Mouse (Mus musculus) right cerebral cortex, postnatal 14 days (tissue): Measurements from ENCODE around the gene Tmem254a.
"Not testable (repeated sequence)": the region's sequence is repeated elsewhere in the genome, so short reads cannot be mapped to it uniquely, and the experiment has no call there.

Source experiments
- DNase-seq: peaks from one replicate; pipeline ENCODE4 v3.0.0; 2022

Gene Tmem254a

DNA sequence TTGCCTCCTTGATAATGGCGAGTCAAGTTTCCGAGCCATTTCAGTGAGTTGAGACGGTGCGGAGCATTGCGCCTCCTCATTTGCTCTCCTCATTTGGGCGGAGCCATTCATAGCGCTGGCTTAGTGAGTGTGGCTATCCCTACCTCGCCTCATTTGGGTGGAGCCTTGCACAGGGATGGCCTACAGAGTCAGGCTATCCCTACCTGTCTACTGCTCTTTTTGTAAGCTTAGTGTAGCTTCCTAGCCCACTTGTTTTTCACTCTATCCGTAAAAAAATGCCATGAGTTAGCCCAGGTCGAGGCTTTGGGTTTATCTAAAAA lies at the start of gene Tmem254a:
TSS of gene Tmem254a (minus strand) at position 111 of the 320 bp plus-strand sequence.
- DNase-seq = not testable (repeated sequence)

GRCm38 (mm10) chr14:25957861-25958260 lies 30.4 kb upstream of the Tmem254a start:
- not testable (repeated sequence) for DNase-seq

GRCm38 (mm10) chr14:25938004-25938403 lies 10.5 kb upstream of the Tmem254a start, which contains the start of gene Cphx1:
Gene Cphx1 (plus strand): TSS chr14:25938304.
- DNase-seq = not testable (repeated sequence)

GRCm38 (mm10) chr14:25936867-25937630 lies 9.6 kb upstream of the Tmem254a start:
- DNase-seq = not testable (repeated sequence)

DNA sequence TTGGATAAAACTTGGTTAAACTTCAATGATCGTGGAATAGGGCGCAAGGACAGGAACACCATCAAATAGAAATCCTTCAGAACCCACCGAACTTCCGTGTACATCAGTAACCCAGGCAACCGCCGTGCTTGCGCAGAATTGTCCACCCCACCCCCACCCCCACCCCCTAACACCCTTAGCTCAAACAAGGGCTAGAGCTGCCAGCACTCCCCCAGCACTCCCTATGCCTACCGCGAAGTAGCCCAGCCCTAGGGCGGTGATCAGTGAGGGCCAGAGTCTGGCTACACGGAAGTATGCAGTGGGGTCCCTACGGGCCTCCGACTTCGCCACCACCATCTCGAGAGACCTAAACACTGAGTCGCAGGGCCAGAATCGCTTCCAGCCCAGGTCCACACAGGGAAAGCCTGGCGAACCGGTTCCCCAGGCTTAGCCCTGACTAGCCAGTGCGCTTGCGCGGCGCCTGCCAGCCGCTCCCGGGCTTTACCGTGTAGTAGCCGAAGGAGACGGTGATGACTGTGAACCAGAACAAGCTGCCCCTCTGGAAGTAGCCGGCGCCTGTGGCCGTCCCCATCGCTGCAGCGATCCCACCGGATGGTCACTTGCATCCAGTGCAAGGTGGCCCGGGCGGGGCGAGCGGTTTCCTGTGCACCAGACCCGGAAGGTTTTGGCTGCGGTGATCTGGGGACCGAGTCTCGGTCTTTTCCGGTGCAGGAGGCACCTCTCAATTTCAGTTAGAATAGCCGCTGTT lies 484 bp downstream of the Tmem254a start:
- not testable (repeated sequence) for DNase-seq

GRCm38 (mm10) chr14:25918427-25919170 lies 8.9 kb downstream of the Tmem254a start:
- DNase-seq = not testable (repeated sequence)

DNA sequence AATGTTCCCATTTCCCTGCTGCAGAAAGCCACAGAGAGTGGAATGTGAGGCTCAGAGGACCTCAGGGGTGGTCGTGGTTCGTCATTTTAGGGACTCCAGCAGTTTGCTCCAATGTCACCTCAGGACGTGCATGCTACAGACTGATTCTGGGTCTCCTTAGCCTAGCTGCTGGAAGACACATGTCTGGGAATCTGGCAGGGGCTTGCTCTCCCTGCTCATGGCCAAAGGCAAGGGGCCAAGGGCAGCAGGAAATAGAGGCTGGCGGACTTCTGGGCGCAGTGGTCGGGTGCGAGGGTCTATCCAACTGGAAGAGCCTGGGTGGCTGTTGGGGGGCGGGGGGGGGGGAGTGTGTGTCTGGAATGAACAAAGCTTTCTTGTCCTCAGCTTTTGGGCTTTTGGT lies 18.5 kb downstream of the Tmem254a start:
- not testable (repeated sequence) for DNase-seq

- not testable (repeated sequence) for DNase-seq
Observed at GRCm38 (mm10) chr14:25907272-25907671, 20.2 kb downstream of the Tmem254a start.

DNA sequence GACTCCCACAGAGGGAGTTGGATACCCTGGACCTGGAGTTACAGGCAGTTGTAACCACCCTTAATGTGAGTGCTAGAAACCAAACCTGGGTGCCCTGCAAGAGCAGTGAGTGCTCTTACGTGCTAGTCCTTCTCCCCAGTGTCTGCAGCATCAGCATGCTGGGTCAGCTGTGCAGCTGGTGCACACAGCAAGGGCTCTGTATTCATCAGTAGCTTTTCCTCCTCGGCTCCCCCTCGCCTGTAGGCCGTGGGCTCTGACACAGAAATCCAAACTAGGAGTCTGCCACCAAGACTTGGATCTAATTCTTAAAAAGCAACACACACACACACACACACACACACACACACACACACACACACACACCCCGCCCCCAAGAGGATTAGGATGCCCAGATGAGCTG lies 22.2 kb downstream of the Tmem254a start:
- DNase-seq = peak; percentile 10

DNA sequence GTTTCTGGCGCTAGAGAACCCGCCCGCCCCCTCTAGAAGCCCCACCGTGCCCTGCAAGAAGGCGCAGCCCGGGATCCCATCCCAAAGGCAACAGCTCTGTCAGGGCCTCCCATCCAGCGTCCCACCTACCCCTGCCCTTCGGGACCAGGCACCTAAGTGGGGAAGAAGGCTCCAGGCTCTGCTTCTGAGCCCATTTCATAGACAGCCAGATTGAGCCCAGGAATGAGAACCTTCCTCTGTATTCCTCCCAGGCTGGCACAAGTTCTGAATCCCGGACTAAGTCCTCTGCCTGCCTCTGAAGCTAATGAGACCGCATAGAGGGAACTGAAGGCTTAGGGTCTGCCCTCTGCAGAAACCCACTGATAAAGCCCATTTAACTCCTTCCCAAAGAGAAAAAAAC lies 24.5 kb downstream of the Tmem254a start, which contains the start of gene Plac9a:
TSS of gene Plac9a (minus strand) at position 101 of the 400 bp plus-strand sequence.
- DNase-seq = not testable (repeated sequence)

- not testable (repeated sequence) for DNase-seq
Observed at GRCm38 (mm10) chr14:25895686-25896085, 31.8 kb downstream of the Tmem254a start.

- not testable (repeated sequence) for DNase-seq
Observed at GRCm38 (mm10) chr14:25894566-25894965, 32.9 kb downstream of the Tmem254a start.

GRCm38 (mm10) chr14:25885886-25886285 lies 41.6 kb downstream of the Tmem254a start:
- not testable (repeated sequence) for DNase-seq

- DNase-seq = not testable (repeated sequence)
Observed at GRCm38 (mm10) chr14:25881769-25882168, 45.7 kb downstream of the Tmem254a start.

GRCm38 (mm10) chr14:25876640-25877039 lies 50.8 kb downstream of the Tmem254a start:
- DNase-seq = not testable (repeated sequence)
